Mouse (Mus musculus) Patski (cell line): Measurements from ENCODE around the gene Akain1. TPM values are rescaled to one million over a fixed set of nuclear protein-coding genes. Genes with fewer than 3 reads are reported as not detected.

Experiments
- ATAC-seq: fragments of 100-300 bp; one replicate; pipeline ENCODE4 v1.8.0; 2021
- CTCF ChIA-PET: fragments of 350-600 bp; sonication (Branson Sonifier 250); formaldehyde crosslinking; loops from one replicate; lab custom pipeline; 2022; ENCODE audit warnings: inconsistent platforms; lab: Charles Lee
- POLR2A ChIA-PET: fragments of 350-600 bp; sonication (Branson Sonifier 250); formaldehyde crosslinking; loops from one replicate; lab custom pipeline; 2022; ENCODE audit warnings: antibody characterized with exemption, inconsistent platforms; lab: Charles Lee
- DNase-seq: peaks from one replicate; pipeline ENCODE4 v3.0.0-alpha.2; 2011; ENCODE audit warnings: low read depth, low spot score
- H3K27me3 ChIP-seq: fragments of 371-371 bp; one replicate; pipeline ENCODE4 v1.5.1; 2021
- CTCF ChIP-seq: fragments of 100-300 bp; IDR thresholded peaks from one replicate; pipeline ENCODE4 v1.5.1; 2021
- in situ Hi-C: fragments of 300-500 bp; cut with MboI; formaldehyde crosslinking; loops from 3 replicates; pipeline ENCODE4 v1.11.1; 2018; ENCODE audit warnings: low pct_unique_long_range_greater_than_20kb, mixed read lengths
- polyA plus RNA-seq: library from polyadenylated mRNA; unstranded; gene quantifications from one replicate; pipeline ENCODE4 v1.2.3, GENCODE M21; 2021

Gene Akain1
- polyA plus RNA-seq, 1 experiment from 2014 or later: not detected

DNA sequence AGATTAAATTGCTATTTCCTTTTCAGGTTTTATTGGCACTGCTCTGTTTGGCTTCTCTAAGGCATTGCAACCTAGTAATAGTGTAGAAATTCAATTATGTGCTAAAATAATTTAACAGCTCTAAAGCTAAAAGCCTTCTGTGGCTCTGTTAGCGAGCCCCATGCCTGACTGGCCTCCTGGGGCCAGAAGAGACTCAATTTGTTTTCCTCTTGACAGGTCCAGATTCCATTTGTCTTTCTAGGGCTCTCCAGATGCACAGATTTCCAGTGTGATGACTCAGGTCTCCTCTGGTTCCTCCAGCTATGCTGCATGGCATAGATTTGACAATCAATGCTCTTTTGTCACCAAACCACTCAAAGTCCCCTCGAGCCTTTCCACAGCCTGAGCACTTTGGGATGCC is 38.4 kb downstream of the Akain1 start:
- in situ Hi-C loops: no loop called here
- no peak for DNase-seq
- ChIA-PET POLR2A (no interaction called here), CTCF (no interaction called here)
- peaks cover 22% of the 10 kb centered on the region for H3K27me3 ChIP-seq
- ATAC-seq: no peak
- TF ChIP-seq CTCF: no peak

DNA sequence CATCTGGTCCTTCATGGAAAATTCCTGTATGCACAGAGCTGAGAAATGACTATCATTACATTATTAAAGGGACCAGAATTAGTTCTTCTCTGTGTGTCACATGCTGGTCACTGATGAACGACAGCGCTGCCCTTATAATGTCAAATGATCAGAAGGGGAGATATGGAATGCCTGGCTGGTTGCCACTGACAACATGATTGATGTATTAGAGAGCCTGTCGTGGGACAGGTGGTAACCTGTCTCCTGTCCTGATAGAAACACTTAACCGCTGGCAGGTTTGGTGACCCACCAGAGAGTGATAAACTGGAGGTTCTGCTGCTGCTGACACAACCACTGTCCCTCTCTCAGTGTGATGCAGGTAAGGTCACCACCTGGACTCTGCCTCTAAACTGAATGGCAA is 40.1 kb downstream of the Akain1 start:
- peaks cover 15% of the 10 kb centered on the region for H3K27me3 ChIP-seq
- DNase-seq (no peak), ATAC-seq (no peak)
- in situ Hi-C loops: no loop called here
- ChIA-PET CTCF (no interaction called here), POLR2A (no interaction called here)
- no peak for TF ChIP-seq CTCF

DNA sequence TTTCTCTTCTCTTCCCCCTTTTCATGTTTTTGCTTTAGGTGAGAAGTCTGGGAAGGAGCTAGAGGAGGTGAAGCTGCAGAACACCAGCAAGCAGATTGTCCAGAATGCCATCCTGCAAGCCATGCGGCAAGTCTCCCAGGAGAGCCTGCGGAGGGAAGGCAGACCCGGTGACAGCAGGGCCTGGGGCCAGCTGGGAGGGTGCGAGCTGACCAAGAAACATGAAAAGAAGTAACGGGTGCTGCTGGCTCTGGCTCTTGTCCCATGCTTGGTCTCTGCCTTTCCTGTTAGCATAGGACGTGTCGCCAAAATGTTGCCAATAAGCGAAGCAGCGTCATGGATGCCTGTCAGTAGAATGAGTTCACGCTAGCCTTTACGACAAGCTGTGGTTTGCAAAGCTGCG is 48.0 kb downstream of the Akain1 start:
- in situ Hi-C loops: no loop called here
- TF ChIP-seq CTCF: no peak
- POLR2A ChIA-PET: no interaction called here
- ATAC-seq (no peak), DNase-seq (no peak)
- peaks cover 11% of the 10 kb centered on the region for H3K27me3 ChIP-seq
- CTCF ChIA-PET: no interaction called here

DNA sequence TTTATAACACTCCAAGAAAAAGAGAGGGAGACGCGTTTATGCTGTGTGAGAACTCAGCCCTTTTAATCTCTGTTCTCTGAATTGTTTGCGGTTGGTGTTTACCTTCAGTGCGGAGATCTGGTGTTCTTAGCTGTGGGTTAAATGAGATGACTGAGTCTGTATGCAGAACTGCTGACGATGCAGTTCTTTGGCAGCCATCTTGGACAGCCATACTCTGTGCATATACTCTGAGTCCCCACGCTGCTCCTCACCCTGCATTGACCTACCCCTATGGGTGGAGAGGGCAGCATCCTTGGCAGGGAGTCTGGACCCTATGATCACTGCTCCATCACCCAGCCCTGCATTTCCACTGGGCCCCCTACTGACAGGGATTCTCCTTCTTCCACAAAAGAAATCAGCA is 48.8 kb downstream of the Akain1 start:
- CTCF ChIA-PET: no interaction called here
- DNase-seq (no peak), ATAC-seq (no peak)
- no peak for TF ChIP-seq CTCF
- peaks cover 11% of the 10 kb centered on the region for H3K27me3 ChIP-seq
- in situ Hi-C loops: no loop called here
- POLR2A ChIA-PET: no interaction called here

DNA sequence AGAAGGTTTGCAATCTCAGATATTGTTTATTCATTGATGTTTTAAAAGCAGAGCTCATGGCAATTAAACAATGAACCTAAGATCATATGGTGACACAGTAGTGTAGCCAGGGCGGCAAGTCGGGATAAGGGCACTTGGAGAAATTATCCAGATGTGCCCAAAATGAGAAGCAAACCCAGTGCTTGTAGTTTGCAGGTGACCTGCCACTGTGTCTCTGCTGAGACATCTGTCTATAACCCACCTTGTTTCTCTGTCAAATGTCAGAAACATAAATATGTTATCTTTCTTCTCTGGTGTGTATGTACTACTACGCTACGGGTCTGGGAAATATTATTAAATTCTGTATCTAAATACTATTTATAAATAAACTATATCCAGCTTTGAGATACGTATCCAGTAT is 49.7 kb downstream of the Akain1 start:
- CTCF ChIA-PET: no interaction called here
- POLR2A ChIA-PET: no interaction called here
- no peak for TF ChIP-seq CTCF
- peaks cover 11% of the 10 kb centered on the region for H3K27me3 ChIP-seq
- in situ Hi-C loops: no loop called here
- DNase-seq: no peak
- ATAC-seq: no peak

- TF ChIP-seq CTCF: no peak
- ChIA-PET POLR2A (no interaction called here), CTCF (no interaction called here)
- in situ Hi-C loops: no loop called here
- ATAC-seq: no peak
- no peak for DNase-seq
- peaks cover 13% of the 10 kb centered on the region for H3K27me3 ChIP-seq
Measured at GRCm38 (mm10) chr17:69492368-69492767, 53.2 kb downstream of the Akain1 start.

- TF ChIP-seq CTCF: peak; percentile 27
Measured at GRCm38 (mm10) chr17:69495531-69495930, 56.4 kb downstream of the Akain1 start.

GRCm38 (mm10) chr17:69496125-69496524 is 57.0 kb downstream of the Akain1 start:
- ChIA-PET POLR2A (interaction anchor here (0.5 kb wide), 1 partner anchor 41 kb away, joined by 3 read pairs; no protein-coding TSS in a partner anchor), CTCF (no interaction called here)
- in situ Hi-C loops: no loop called here
- no peak for TF ChIP-seq CTCF
- ATAC-seq (no peak), DNase-seq (no peak)
- peaks cover 9% of the 10 kb centered on the region for H3K27me3 ChIP-seq

More at GRCm38 (mm10) chr17:69495531-69495930, 56.4 kb downstream of the Akain1 start:
- in situ Hi-C loops: no loop called here
- ATAC-seq: no peak
- ChIA-PET POLR2A (interaction anchor here (0.5 kb wide), 1 partner anchor 40 kb away, joined by 3 read pairs; no protein-coding TSS in a partner anchor), CTCF (no interaction called here)
- H3K27me3 ChIP-seq: peaks cover 12% of the 10 kb centered on the region
- DNase-seq: no peak

DNA sequence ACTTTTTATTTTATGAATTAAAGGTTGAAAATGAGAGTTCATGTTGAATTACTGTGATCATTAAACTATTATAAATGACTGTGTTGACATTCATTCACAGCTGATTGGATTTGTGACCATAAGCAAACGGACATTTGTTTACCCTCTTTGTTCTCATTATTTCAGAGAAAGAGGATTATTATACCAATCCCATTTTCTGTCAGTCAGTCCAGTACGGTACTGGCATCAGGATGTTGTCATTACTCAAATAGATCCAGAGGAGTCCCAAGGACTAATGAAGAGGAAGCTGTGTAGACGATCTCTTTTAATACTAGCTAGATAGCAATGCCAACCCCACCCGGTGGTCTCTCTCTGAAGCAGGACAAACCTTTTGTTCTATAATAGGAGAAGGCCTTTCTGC is 58.2 kb downstream of the Akain1 start:
- POLR2A ChIA-PET: no interaction called here
- DNase-seq (no peak), ATAC-seq (no peak)
- CTCF ChIA-PET: interaction anchor here (0.9 kb wide), 1 partner anchor 31 kb away, joined by 3 read pairs; no protein-coding TSS in a partner anchor
- TF ChIP-seq CTCF: no peak
- H3K27me3 ChIP-seq: peaks cover 6% of the 10 kb centered on the region
- in situ Hi-C loops: no loop called here

- no peak for DNase-seq
- ChIA-PET CTCF (no interaction called here), POLR2A (no interaction called here)
- TF ChIP-seq CTCF: no peak
- in situ Hi-C loops: no loop called here
- H3K27me3 ChIP-seq: peaks cover 6% of the 10 kb centered on the region
- no peak for ATAC-seq
Measured at GRCm38 (mm10) chr17:69498913-69499312, 59.8 kb downstream of the Akain1 start.

GRCm38 (mm10) chr17:69499441-69499840 is 60.3 kb downstream of the Akain1 start:
- peaks cover 6% of the 10 kb centered on the region for H3K27me3 ChIP-seq
- TF ChIP-seq CTCF: no peak
- in situ Hi-C loops: no loop called here
- CTCF ChIA-PET: no interaction called here
- no peak for ATAC-seq
- no peak for DNase-seq
- POLR2A ChIA-PET: no interaction called here

GRCm38 (mm10) chr17:69506070-69506469 is 66.9 kb downstream of the Akain1 start:
- no peaks in the 10 kb centered on the region for H3K27me3 ChIP-seq
- ATAC-seq (no peak), DNase-seq (no peak)
- TF ChIP-seq CTCF: peak; percentile 63
- CTCF ChIA-PET: no interaction called here
- in situ Hi-C loops: no loop called here
- POLR2A ChIA-PET: no interaction called here
